Mouse (Mus musculus): Measurements from ENCODE around the gene Zbtb20.

DNA sequence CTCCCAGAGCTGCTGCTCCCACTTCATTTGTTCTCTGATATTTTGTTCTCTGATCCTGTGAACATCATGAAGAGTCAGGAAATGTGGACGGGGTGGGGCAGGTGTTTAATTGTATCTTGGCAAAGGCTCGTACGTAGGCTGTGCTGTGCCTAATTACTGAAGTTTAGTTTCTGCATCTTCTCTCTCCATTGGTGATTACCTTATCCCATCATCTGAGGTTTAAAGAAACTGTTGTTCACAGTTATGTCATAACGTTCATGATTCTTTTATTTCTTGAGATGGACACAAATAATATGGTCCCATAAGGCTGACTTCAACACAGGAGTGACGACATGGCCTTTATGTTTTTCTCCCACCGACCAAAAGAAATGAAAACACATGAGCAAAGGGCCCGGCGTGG lies 582.1 kb downstream of the Zbtb20 start:
- TF ChIP-seq CTCF (IDR thresholded peaks at IDR 0.05; ENCODE audit: extremely low read depth, insufficient read length, insufficient replicate concordance, low read depth, low read length) (no peak), POLR2A (IDR thresholded peaks at IDR 0.05; ENCODE audit: low read depth, low read length) (no peak)

Measured in small intestine, adult 2 months (tissue).